Mouse (Mus musculus) midbrain, postnatal 0 days (tissue): ENCODE measurements at regions not wholly inside any gene's neighbourhood (a gene's known extent, or its start where the extent isn't known, plus 50 kb on each side); places are given as distances from the start of the nearest gene placed in this dataset.

ENCODE experiments used
- ATAC-seq: fragments of 200-750 bp; cut with Nextera tagmentation; 2 replicates; pipeline ENCODE4 v1.8.0; 2017; ENCODE audit warnings: moderate number of reproducible peaks, mild to moderate bottlenecking, moderate TSS enrichment, moderate library complexity; ENCODE audit not compliant: low FRiP score
- DNase-seq: peaks from one replicate; pipeline ENCODE4 v3.0.0-alpha.2; 2015; ENCODE audit warnings: low spot score
- H3K27ac ChIP-seq: fragments of 300-500 bp; sonication (generic); 2 replicates; pipeline ENCODE4 v1.5.1; 2014; ENCODE audit warnings: low read depth, mild to moderate bottlenecking, low read length, mixed read lengths
- H3K27me3 ChIP-seq: fragments of 300-500 bp; sonication (generic); 2 replicates; pipeline ENCODE4 v1.6.1; 2014; ENCODE audit warnings: low read length, control low read depth, mixed read lengths; ENCODE audit not compliant: insufficient read depth
- H3K36me3 ChIP-seq: fragments of 300-500 bp; sonication (generic); 2 replicates; pipeline ENCODE4 v1.6.1; 2014; ENCODE audit warnings: low read length, control low read depth, mixed read lengths; ENCODE audit not compliant: insufficient read depth
- H3K4me1 ChIP-seq: fragments of 300-500 bp; sonication (generic); 2 replicates; pipeline ENCODE4 v1.6.1; 2014; ENCODE audit warnings: mild to moderate bottlenecking, control low read depth, antibody characterized with exemption, low read length, mixed read lengths; ENCODE audit not compliant: insufficient read depth
- H3K4me2 ChIP-seq: fragments of 300-500 bp; sonication (generic); 2 replicates; pipeline ENCODE4 v1.6.1; 2014; ENCODE audit warnings: low read depth, mild to moderate bottlenecking, low read length, mixed read lengths; ENCODE audit not compliant: poor library complexity, severe bottlenecking
- H3K4me3 ChIP-seq: fragments of 300-500 bp; sonication (generic); 2 replicates; pipeline ENCODE4 v1.5.1; 2014; ENCODE audit warnings: low read depth, mild to moderate bottlenecking, low read length, moderate library complexity
- H3K9ac ChIP-seq: fragments of 300-500 bp; sonication (generic); replicated peaks from 2 replicates; pipeline ENCODE4 v1.6.1; 2014; ENCODE audit warnings: mild to moderate bottlenecking, low read length, moderate library complexity, mixed read lengths; ENCODE audit not compliant: poor library complexity, severe bottlenecking
- H3K9me3 ChIP-seq: fragments of 300-500 bp; sonication (generic); 2 replicates; pipeline ENCODE4 v1.6.1; 2016; ENCODE audit warnings: low read length, control low read depth
- CTCF ChIP-seq: IDR thresholded peaks from 2 replicates; pipeline ENCODE4 v1.5.1; 2016; ENCODE audit warnings: antibody characterized with exemption, mild to moderate bottlenecking
- WGBS: fragments of 180-500 bp; shearing (Covaris S2); extraction: QIAGEN DNeasy Blood & Tissue Kit; methylation state at CpG from one replicate; pipeline ENCODE4 v1.1.7; 2014; 5-methylcytosine and 5-hydroxymethylcytosine counted together

DNA sequence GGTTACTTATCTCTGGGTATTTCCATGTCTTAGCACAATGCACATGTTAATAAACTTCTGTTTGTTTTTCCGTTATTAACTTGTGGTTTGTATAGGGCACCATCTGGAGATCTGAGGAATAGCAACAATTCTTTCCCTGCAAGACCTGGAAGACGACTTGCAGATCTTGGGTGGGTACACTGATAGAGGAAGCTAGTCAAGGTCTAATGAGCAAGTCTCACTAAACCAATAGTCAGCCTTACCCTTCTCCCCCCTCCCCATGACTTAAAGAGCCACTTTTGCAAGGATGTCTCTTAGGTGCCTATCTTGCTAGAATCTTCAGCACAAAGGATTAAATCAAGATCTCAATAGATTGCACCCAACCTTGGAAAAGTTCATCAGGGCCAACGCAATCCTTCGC lies 276.7 kb downstream of the Cd83 start:
- peaks cover 3% of the 10 kb centered on the region; the same call in 1 of the 2 replicates for H3K4me1 ChIP-seq
- DNase-seq (no peak), ATAC-seq (no peak)
- no peak overlapping the region for H3K27ac ChIP-seq
- WGBS, result 86% methylated on average over 4 of the region's 4 CpGs
- no peak overlapping the region for H3K4me2 ChIP-seq
- no peaks in the 10 kb centered on the region for H3K27me3 ChIP-seq
- no peak overlapping the region for H3K4me3 ChIP-seq
- no peak for TF ChIP-seq CTCF
- no peaks in the 10 kb centered on the region for H3K36me3 ChIP-seq
- no peaks in the 10 kb centered on the region for H3K9me3 ChIP-seq
- no peak overlapping the region for H3K9ac ChIP-seq

DNA sequence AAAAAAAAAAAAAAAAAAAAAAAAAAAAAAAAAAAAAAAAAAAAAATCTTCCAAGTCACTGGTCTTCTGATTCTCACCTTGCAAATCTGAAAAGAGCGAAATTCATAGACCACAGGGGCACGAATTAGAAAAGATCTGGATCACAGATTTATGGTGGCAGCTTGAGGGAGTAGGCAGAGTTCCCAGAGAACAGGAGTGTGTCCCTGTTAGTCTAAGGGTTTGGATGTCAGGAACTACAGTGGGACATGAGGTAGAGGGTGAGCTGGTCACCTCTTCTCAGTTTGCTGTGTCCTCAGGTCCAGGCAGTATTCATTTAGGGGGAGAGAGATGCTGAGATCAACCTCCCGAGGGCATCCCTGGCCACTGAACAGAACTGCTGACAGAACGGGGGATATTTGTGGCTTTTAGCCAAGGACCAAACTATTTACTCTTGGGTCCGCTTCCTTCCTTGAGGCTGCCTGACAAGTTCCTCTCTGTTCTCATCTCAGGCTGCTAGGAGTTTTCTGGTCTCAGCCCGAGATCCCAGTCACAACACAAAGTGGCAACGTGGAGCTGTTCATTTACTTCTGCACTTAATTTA lies 277.2 kb downstream of the Cd83 start:
- DNase-seq (peak; percentile 42), ATAC-seq (no peak)
- TF ChIP-seq CTCF, result no peak
- no peak overlapping the region for H3K4me3 ChIP-seq
- WGBS, result 50% methylated on average over 7 of the region's 7 CpGs
- no peaks in the 10 kb centered on the region for H3K9me3 ChIP-seq
- H3K9ac ChIP-seq, result no peak overlapping the region
- H3K27ac ChIP-seq, result no peak overlapping the region
- H3K36me3 ChIP-seq, result no peaks in the 10 kb centered on the region
- H3K4me2 ChIP-seq, result no peak overlapping the region
- no peaks in the 10 kb centered on the region for H3K27me3 ChIP-seq
- no peaks in the 10 kb centered on the region for H3K4me1 ChIP-seq

DNA sequence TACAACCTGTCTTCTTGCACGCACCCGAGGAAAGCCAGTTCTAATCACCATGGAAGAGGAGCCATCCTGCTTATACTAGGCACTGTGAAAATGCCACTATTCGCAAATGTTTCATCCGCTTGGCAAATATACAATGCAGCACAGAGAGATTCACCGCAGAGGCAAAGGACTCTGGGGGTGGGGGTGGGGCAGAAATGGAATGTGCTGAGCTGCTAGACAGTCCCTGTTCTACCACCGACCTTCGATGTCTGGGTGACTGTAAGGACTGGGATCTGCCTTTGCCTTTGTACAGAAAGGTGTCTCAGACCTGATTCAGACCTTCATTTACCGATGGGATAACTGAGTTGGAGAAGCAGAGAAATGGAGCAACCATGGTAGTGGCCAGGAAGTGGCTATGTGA lies 278.7 kb downstream of the Cd83 start:
- Histone ChIP-seq H3K4me3 (no peak overlapping the region), H3K4me1 (no peaks in the 10 kb centered on the region), H3K36me3 (no peaks in the 10 kb centered on the region), H3K9ac (no peak overlapping the region), H3K27me3 (no peaks in the 10 kb centered on the region), H3K9me3 (no peaks in the 10 kb centered on the region), H3K4me2 (no peak overlapping the region), H3K27ac (no peak overlapping the region)
- ATAC-seq, result no peak
- DNase-seq, result no peak
- WGBS, result 63% methylated on average over 8 of the region's 8 CpGs
- TF ChIP-seq CTCF, result no peak

DNA sequence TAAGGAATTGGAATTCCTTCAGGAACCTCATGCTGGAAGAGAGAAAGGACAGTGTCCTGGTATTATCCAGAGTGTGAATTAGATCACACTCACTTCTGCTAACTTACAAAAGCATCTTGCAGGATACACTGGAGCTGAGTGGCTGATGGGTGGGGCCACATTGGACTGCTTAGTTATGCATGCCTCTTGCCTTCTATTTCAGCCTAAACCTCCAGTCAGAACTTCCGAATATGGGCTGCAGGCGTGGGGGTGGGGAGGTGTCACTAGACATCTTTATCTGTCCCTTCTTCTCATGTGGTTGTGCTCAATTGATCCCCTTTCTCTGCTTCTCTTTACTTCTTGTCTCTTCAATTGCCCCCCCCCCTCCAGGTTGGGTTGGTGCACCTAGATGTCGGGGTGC lies 279.5 kb downstream of the Cd83 start:
- H3K4me3 ChIP-seq, result no peak overlapping the region
- DNase-seq, result no peak
- TF ChIP-seq CTCF, result no peak
- H3K4me1 ChIP-seq, result no peaks in the 10 kb centered on the region
- H3K9ac ChIP-seq, result no peak overlapping the region
- no peak overlapping the region for H3K4me2 ChIP-seq
- no peaks in the 10 kb centered on the region for H3K9me3 ChIP-seq
- 55% methylated on average over 3 of the region's 3 CpGs for WGBS
- H3K36me3 ChIP-seq, result no peaks in the 10 kb centered on the region
- ATAC-seq, result no peak
- H3K27ac ChIP-seq, result no peak overlapping the region
- H3K27me3 ChIP-seq, result no peaks in the 10 kb centered on the region

DNA sequence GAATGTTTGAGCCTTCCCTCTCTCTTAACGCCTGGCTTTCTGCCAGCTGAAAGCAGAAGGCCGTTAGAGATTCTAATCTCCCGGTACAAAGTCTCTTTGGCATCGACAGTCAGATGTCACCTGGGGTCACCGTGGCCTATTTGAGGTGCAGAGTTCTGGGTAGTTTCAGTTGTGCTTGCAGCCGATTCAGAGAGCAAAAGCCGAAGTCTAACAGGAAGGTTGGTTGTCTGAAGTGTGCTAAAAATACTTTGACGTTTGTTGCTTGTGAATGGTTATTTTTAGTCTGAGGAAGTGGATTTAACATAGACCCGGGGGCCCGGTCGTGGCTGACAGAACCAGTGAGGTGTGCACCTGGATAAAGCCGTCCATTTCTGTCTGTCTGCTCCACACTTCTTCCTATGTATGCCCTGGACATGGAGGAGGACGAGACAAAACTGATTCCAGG lies 281.2 kb downstream of the Cd83 start:
- ATAC-seq (no peak), DNase-seq (no peak)
- H3K27me3 ChIP-seq, result no peaks in the 10 kb centered on the region; the same call in 1 of the 2 replicates
- TF ChIP-seq CTCF, result no peak
- no peak overlapping the region for H3K4me2 ChIP-seq
- H3K36me3 ChIP-seq, result no peaks in the 10 kb centered on the region
- H3K9ac ChIP-seq, result no peak overlapping the region
- H3K9me3 ChIP-seq, result no peaks in the 10 kb centered on the region
- H3K4me1 ChIP-seq, result no peaks in the 10 kb centered on the region
- no peak overlapping the region for H3K27ac ChIP-seq
- 47% methylated on average over 13 of the region's 13 CpGs for WGBS
- no peak overlapping the region for H3K4me3 ChIP-seq

DNA sequence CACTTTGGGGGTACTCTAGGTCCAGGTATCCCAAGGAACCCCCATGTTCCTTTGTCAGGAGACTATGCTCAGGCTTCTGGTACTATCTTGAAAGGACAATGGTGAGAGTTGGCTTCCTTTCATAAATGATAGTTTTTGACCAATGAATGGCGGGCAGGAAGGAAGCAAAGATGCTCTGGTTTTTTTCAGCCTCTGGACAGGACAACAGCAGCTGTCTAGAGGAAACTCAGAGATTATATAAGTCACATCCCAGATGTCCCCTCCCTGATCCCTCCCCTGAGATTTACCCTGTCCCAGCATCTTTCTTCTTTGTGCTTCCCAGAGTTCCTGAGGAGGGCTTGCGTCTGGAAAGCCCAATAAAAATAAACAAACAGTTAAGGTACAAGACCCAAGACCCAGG lies 282.7 kb downstream of the Cd83 start:
- no peak for DNase-seq
- no peaks in the 10 kb centered on the region for H3K36me3 ChIP-seq
- ATAC-seq, result no peak
- TF ChIP-seq CTCF, result no peak
- no peaks in the 10 kb centered on the region for H3K4me1 ChIP-seq
- no peak overlapping the region for H3K27ac ChIP-seq
- WGBS, result 88% methylated on average over 2 of the region's 2 CpGs
- H3K9me3 ChIP-seq, result no peaks in the 10 kb centered on the region
- no peak overlapping the region for H3K9ac ChIP-seq
- no peaks in the 10 kb centered on the region; the same call in 1 of the 2 replicates for H3K27me3 ChIP-seq
- no peak overlapping the region for H3K4me3 ChIP-seq
- no peak overlapping the region for H3K4me2 ChIP-seq
